Mouse (Mus musculus): ENCODE data around the gene Ppp1r15a. TPM values are rescaled to one million over a fixed set of nuclear protein-coding genes. Genes with fewer than 3 reads are reported as not detected.
A peak's percentile ranks its signal among the peaks of the same experiment; 100 is the strongest.
"Not testable (repeated sequence)": the region's sequence is repeated elsewhere in the genome, so short reads cannot be mapped to it uniquely, and the experiment has no call there.

Ppp1r15a gene
- polyA plus RNA-seq, 1 experiment = 20.0 TPM

DNA sequence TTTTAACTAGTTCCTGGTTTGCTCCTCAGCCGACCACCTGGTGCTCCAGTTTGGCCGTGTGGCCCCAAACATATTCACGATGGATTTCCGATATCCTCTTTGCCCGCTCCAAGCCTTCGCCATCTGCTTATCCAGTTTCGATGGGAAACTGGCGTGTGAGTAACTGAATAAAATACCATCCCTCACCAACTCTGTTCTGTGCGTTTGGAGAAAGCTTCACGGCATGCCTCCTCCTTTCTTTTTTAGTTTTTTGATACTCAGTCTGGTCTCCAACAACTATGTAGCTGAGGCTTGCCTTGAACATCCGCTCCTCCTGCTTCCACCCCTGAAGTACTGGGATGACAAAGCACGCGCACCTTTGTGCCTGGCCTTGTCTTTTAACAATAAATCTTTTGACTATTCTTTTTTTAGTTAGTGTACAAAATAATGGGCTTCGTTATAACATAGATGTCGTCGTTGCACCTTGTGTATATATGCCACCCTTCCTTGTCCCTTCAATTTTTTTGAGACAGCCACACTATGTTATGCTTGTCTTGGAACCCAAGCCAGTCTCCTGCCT, 3.8 kb downstream of the Ppp1r15a start:
- TF ChIP-seq CTCF (IDR thresholded peaks at IDR 0.05; ENCODE audit: extremely low read depth, insufficient read depth, low read length) = no peak
- no peak for TF ChIP-seq POLR2A (IDR thresholded peaks at IDR 0.05; ENCODE audit: extremely low read depth, insufficient read depth, low read length)
- no peak overlapping the region for H3K27ac ChIP-seq (ENCODE audit: insufficient read depth, low read length)
- peaks cover 7% of the 10 kb centered on the region; the same call in 1 of the 2 replicates for H3K4me1 ChIP-seq (ENCODE audit: control insufficient read depth, insufficient read depth, low read length)
- H3K4me3 ChIP-seq (ENCODE audit: insufficient read depth, low read length) = peak overlapping the region; percentile 32

DNA sequence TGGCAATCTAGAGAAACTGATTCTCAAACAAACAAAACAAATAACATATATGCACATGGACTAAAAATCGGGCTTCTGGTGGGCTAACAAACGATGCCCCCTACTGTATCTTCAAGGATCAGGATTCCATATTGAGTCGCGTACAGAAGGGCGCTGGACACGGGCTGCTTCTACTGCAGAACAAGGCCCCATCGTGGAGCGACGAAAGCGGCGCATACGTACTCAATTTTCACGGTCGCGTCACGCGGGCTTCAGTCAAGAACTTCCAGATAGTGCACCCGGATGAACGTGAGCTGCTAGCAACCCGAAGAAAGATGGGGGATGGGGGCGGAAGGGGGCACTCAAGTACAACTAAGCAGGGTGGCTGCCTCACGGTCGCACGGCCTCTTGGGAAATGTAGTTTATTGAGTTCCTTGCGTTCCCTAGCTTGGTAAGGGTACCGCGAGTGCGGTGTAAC, 4.3 kb downstream of the Ppp1r15a start:
- TF ChIP-seq POLR2A (IDR thresholded peaks at IDR 0.05; ENCODE audit: extremely low read depth, insufficient read depth, low read length) (peak; percentile 67; the same call in 1 of the 2 replicates), CTCF (IDR thresholded peaks at IDR 0.05; ENCODE audit: extremely low read depth, insufficient read depth, low read length) (no peak)
- peaks cover 7% of the 10 kb centered on the region; the same call in 1 of the 2 replicates for H3K4me1 ChIP-seq (ENCODE audit: control insufficient read depth, insufficient read depth, low read length)
- no peak overlapping the region for H3K27ac ChIP-seq (ENCODE audit: insufficient read depth, low read length)
- H3K4me3 ChIP-seq (ENCODE audit: insufficient read depth, low read length) = peak overlapping the region; percentile 32

DNA sequence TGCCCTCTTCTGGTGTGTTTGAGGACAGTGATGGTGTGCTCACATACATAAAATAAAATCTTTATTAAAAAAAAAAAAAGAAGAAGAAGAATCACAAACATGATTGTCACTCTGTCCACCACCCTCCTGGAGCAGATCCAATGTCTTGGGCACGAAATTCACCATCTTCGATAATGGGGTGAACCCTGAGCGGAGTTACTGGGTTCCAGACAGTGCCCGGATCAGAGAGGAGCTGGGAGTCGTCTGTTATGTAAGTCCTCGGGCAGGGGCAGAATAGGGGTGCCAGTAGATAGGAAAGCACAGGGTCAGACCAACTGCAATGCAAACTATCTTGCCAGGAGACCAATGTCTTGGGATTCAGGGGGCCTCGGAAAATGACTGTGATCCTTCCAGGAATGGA, 5.5 kb downstream of the Ppp1r15a start:
- Histone ChIP-seq H3K4me3 (ENCODE audit: insufficient read depth, low read length) (no peak overlapping the region), H3K4me1 (ENCODE audit: control insufficient read depth, insufficient read depth, low read length) (peaks cover 7% of the 10 kb centered on the region; the same call in 1 of the 2 replicates), H3K27ac (ENCODE audit: insufficient read depth, low read length) (no peak overlapping the region)
- TF ChIP-seq POLR2A (IDR thresholded peaks at IDR 0.05; ENCODE audit: extremely low read depth, insufficient read depth, low read length) (no peak), CTCF (IDR thresholded peaks at IDR 0.05; ENCODE audit: extremely low read depth, insufficient read depth, low read length) (no peak)

DNA sequence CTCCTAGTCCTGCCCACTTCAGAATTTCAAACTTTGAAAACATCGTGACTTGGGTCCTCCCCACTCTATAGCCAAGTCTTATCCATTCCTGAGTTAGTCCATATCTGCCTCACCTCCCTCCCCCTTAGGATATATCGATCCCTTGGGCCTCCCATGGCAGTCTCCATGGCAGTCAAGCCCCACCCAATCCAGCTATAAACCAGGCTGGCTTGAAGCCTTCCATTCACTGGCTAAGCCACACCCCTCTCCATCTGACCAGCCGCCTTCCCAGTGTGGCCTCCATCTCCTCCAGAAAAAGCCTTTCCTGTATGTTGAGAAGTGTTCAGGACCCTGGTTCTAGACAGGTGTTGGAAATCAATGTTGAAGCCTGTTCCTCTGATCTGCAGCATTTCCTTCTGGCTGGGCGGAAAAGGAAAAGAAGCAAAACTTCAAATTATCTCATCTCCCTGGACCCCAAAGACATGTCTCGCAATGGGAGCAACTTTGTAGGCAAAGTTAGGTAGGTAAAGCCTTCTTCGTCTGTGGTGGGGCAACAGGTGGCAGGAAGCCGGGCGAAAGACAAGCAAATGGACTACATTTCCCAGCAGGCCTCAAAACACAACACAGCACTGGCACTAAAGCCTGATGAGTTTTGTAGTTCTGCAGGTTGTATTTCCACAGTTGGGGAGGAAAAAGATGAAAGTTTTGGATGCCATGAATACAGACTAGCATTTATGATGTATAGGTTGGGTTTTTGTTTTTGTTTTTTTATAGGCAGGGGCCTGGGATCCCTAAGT, 6.5 kb downstream of the Ppp1r15a start:
- TF ChIP-seq CTCF (IDR thresholded peaks at IDR 0.05; ENCODE audit: extremely low read depth, insufficient read depth, low read length) (no peak), POLR2A (IDR thresholded peaks at IDR 0.05; ENCODE audit: extremely low read depth, insufficient read depth, low read length) (no peak)
- H3K4me1 ChIP-seq (ENCODE audit: control insufficient read depth, insufficient read depth, low read length) = 0 out of 2 replicates have a peak, but pooled peaks cover 3% of the 10 kb centered on the region
- no peak overlapping the region for H3K27ac ChIP-seq (ENCODE audit: insufficient read depth, low read length)
- H3K4me3 ChIP-seq (ENCODE audit: insufficient read depth, low read length) = no peak overlapping the region

DNA sequence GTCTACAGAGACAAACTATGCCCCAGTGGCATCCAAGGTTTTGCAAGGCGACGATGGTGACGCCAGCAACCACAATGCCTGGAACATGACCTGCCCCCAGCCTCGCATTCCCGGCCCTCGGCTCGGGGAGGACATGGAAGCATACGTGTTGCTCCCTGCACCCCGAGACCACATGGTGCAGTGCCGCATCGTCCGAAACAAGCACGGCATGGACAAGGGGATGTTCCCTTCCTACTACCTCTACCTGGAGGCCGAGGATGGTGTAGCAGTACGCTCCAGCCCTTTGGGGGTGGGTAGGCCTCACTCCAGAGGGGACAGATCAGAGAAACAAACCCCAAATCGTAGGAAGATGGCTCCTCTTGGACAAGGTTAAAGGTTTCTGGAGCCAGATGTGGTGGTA, 7.5 kb downstream of the Ppp1r15a start:
- TF ChIP-seq CTCF (IDR thresholded peaks at IDR 0.05; ENCODE audit: extremely low read depth, insufficient read depth, low read length) (no peak), POLR2A (IDR thresholded peaks at IDR 0.05; ENCODE audit: extremely low read depth, insufficient read depth, low read length) (no peak)
- H3K4me3 ChIP-seq (ENCODE audit: insufficient read depth, low read length) = no peak overlapping the region
- no peak overlapping the region for H3K27ac ChIP-seq (ENCODE audit: insufficient read depth, low read length)
- 0 out of 2 replicates have a peak, but pooled peaks cover 1% of the 10 kb centered on the region for H3K4me1 ChIP-seq (ENCODE audit: control insufficient read depth, insufficient read depth, low read length)

DNA sequence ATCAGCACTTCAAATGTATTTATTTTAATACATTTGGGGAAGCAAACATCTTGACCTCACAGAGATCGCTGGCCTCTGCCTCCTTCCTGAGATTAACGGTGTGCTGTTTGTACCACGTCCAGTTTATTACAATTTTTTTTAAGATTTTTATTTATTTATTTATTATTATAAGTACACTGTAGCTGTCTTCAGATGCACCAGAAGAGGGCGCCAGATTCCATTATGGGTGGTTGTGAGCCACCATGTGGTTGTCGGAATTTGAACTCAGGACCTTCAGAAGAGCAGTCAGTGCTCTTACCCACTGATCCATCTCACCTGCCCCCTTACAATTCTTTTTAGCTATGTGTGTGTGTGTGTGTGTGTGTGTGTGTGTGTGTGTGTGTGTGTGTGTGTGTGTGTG, 9.2 kb downstream of the Ppp1r15a start:
- not testable (repeated sequence) for H3K4me3 ChIP-seq (ENCODE audit: insufficient read depth, low read length); H3K27ac ChIP-seq (ENCODE audit: insufficient read depth, low read length); H3K4me1 ChIP-seq (ENCODE audit: control insufficient read depth, insufficient read depth, low read length)
- TF ChIP-seq CTCF (IDR thresholded peaks at IDR 0.05; ENCODE audit: extremely low read depth, insufficient read depth, low read length) = 0 out of 2 replicates have a peak, but pooled peaks have one; percentile 1

DNA sequence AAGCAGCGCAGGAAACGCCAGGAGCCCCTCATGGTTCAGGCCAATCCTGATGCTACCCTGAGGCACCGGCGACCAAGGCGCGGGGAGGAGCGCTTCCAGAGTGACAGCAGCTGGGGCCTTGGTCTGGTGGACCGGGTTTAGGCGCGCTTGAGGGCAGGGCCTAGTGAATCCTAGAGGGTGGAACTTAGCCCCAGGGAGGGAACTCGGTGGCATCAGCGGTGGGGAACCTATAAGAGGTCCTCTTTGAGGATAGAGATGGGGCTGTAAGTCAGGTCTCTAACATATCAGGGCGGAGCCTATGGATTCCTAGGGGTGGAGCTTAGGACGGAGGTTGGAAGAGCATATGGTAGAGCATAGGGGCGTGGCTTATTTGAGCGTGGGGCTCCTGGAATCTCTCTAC, 10.6 kb downstream of the Ppp1r15a start:
- no peak overlapping the region for H3K4me3 ChIP-seq (ENCODE audit: insufficient read depth, low read length)
- TF ChIP-seq POLR2A (IDR thresholded peaks at IDR 0.05; ENCODE audit: extremely low read depth, insufficient read depth, low read length) (no peak), CTCF (IDR thresholded peaks at IDR 0.05; ENCODE audit: extremely low read depth, insufficient read depth, low read length) (no peak)
- no peak overlapping the region for H3K27ac ChIP-seq (ENCODE audit: insufficient read depth, low read length)
- H3K4me1 ChIP-seq (ENCODE audit: control insufficient read depth, insufficient read depth, low read length) = no peaks in the 10 kb centered on the region

DNA sequence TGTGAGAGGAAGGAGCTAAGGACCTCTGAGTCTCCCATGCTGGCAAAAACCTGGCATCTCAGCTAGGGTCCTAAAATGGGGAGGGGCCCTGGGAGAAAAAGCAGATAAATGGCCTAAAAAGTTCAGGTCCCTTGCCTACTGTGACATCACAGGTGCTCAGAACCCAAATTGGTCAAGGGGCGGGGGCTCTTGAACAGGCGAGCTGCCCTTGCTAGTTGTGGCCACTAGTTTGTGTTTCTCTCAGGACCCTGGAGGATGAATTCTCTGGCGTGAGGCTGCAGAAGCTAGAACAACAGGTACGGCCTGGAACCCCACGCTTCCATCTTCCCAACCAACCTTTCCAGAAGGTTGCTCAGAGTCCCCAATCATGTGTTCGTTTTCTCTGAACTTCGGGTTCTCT, 11.7 kb downstream of the Ppp1r15a start:
- Histone ChIP-seq H3K4me3 (ENCODE audit: insufficient read depth, low read length) (no peak overlapping the region), H3K27ac (ENCODE audit: insufficient read depth, low read length) (no peak overlapping the region), H3K4me1 (ENCODE audit: control insufficient read depth, insufficient read depth, low read length) (no peaks in the 10 kb centered on the region)
- no peak for TF ChIP-seq POLR2A (IDR thresholded peaks at IDR 0.05; ENCODE audit: extremely low read depth, insufficient read depth, low read length)
- TF ChIP-seq CTCF (IDR thresholded peaks at IDR 0.05; ENCODE audit: extremely low read depth, insufficient read depth, low read length) = no peak

DNA sequence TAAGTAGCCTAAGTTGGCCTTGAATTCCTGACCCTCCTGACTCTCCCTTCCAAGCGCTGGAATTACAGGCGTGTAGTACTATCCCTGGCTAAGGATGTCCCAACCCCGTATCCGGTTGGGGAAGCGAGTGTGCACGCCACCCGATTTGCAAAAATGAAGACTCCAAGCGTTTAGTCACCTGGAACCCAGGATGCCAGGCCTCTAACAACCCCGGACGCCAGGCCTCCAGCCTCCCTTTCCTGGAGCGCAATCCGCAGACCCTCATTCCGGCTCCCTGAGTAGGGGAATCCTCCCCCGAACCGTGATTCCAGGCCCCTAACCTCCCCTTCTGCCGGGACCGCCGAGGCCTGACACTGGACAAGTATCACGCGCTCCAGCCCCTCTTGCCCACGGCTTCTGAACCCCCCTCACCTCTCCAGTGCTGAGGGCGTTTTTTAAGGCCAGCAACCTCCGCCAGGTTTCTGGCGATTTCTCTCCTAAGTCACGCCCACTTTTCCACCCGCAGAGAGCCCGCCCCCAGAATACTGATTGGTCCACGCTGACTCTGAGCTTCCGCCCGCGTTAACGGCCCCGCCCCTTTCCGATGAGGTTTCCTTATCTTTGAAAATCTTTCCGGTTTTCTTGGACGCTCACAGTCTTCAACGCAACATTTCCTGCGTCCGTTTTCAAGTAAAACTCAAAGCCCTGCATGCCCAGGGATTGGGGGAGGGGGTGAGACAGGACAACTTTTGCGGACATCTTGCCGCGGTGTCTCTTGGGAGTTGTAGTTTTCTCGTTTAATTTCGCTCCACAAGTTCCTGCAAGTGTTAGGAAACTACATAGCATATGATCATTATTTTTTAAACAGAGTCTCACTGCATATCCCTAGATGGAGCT, 15.9 kb downstream of the Ppp1r15a start, which contains the start of gene Nucb1:
Nucb1 (minus strand) TSS at position 495 of the 876 bp plus-strand sequence.
- peak within 1 kb of the TSS; percentile 16; the same call in 1 of the 2 replicates for H3K27ac ChIP-seq (ENCODE audit: insufficient read depth, low read length)
- peak within 1 kb of the TSS; percentile 62 for H3K4me3 ChIP-seq (ENCODE audit: insufficient read depth, low read length)
- no peaks in the 10 kb centered on the region for H3K4me1 ChIP-seq (ENCODE audit: control insufficient read depth, insufficient read depth, low read length)
- TF ChIP-seq POLR2A (IDR thresholded peaks at IDR 0.05; ENCODE audit: extremely low read depth, insufficient read depth, low read length) (peak; percentile 74), CTCF (IDR thresholded peaks at IDR 0.05; ENCODE audit: extremely low read depth, insufficient read depth, low read length) (no peak)

Measured in cortical plate, adult 2 months (tissue).